Mouse (Mus musculus) spleen, postnatal 36 days (tissue): ENCODE data around the gene Lmbr1l.
A peak's percentile ranks its signal among the peaks of the same experiment; 100 is the strongest.
"Not testable (repeated sequence)": the region's sequence is repeated elsewhere in the genome, so short reads cannot be mapped to it uniquely, and the experiment has no call there.

Experiments used
- DNase-seq, 2 experiments: peaks; one replicate each; pipeline ENCODE4 v3.0.0; 2022; ENCODE audit warnings: low spot score in 2 of 2, mixed read lengths in 1 of 2

Lmbr1l gene

GRCm38 (mm10) chr15:98934217-98934839 lies 16.3 kb upstream of the Lmbr1l start, which contains the start of gene Tuba1b:
TSS of gene Tuba1b (minus strand) at chr15:98934565.
- DNase-seq, result peak; percentile 93

GRCm38 (mm10) chr15:98933833-98934216 lies 15.8 kb upstream of the Lmbr1l start:
- peak; percentile 90 to 94 for DNase-seq

GRCm38 (mm10) chr15:98933004-98933671 lies 15.1 kb upstream of the Lmbr1l start:
- DNase-seq, result not testable (repeated sequence)

GRCm38 (mm10) chr15:98930998-98931397 lies 13.0 kb upstream of the Lmbr1l start:
- DNase-seq, result no peak

GRCm38 (mm10) chr15:98930017-98930734 lies 12.1 kb upstream of the Lmbr1l start:
- DNase-seq, result no peak

- DNase-seq, result peak in 1 of 2 experiments; percentile 41
Observed at GRCm38 (mm10) chr15:98928598-98929240, 10.7 kb upstream of the Lmbr1l start.

GRCm38 (mm10) chr15:98927566-98927965 lies 9.5 kb upstream of the Lmbr1l start:
- no peak for DNase-seq

GRCm38 (mm10) chr15:98924682-98925081 lies 6.7 kb upstream of the Lmbr1l start:
- no peak for DNase-seq

- DNase-seq, result no peak
Observed at GRCm38 (mm10) chr15:98923031-98923537, 5.1 kb upstream of the Lmbr1l start.

GRCm38 (mm10) chr15:98922581-98922980 lies 4.5 kb upstream of the Lmbr1l start:
- DNase-seq, result no peak

GRCm38 (mm10) chr15:98921510-98921909 lies 3.5 kb upstream of the Lmbr1l start:
- DNase-seq, result no peak

- not testable (repeated sequence) for DNase-seq
Observed at GRCm38 (mm10) chr15:98918499-98918895, 466 bp upstream of the Lmbr1l start.

GRCm38 (mm10) chr15:98917091-98917490 lies 940 bp downstream of the Lmbr1l start:
- DNase-seq, result no peak

GRCm38 (mm10) chr15:98916016-98916415 lies 2.0 kb downstream of the Lmbr1l start:
- DNase-seq, result no peak

- no peak for DNase-seq
Observed at GRCm38 (mm10) chr15:98914903-98915302, 3.1 kb downstream of the Lmbr1l start.

GRCm38 (mm10) chr15:98904692-98905091 lies 13.3 kb downstream of the Lmbr1l start:
- DNase-seq, result no peak

- no peak for DNase-seq
Observed at GRCm38 (mm10) chr15:98902600-98902999, 15.4 kb downstream of the Lmbr1l start.

GRCm38 (mm10) chr15:98901530-98901929 lies 16.5 kb downstream of the Lmbr1l start:
- DNase-seq, result no peak

GRCm38 (mm10) chr15:98897928-98898800 lies 19.9 kb downstream of the Lmbr1l start, which contains the start of gene Dhh:
TSS of gene Dhh (minus strand) at chr15:98898540.
- no peak for DNase-seq

- DNase-seq, result no peak
Observed at GRCm38 (mm10) chr15:98897495-98897894, 20.5 kb downstream of the Lmbr1l start.
